16 mouse cellular contexts compared by ENCODE assay signal in genomic region chr2:61383744-61384295, GRCm38 (mm10).
"Had no signal": no experiment of that assay in that cellular context is flagged by ENCODE, and none has a peak within 500 bp of the region (broad histone marks: within the 10 kb centered on the region; RNA-seq: fewer than 3 reads in every experiment).

No protein-coding gene starts in this region.

- H3K36me3 ChIP-seq: midbrain, embryonic 13.5 days; midbrain, embryonic 15.5 days; neural tube, embryonic 12.5 days had no signal

- H3K4me1 ChIP-seq: midbrain, embryonic 15.5 days had no signal

- H3K27me3 ChIP-seq: midbrain, embryonic 13.5 days; midbrain, embryonic 15.5 days; neural tube, embryonic 12.5 days had no signal

- DNase-seq: lung, adult 18-20 months; lung, postnatal 4 days; retina, postnatal 1 day; right cerebral cortex, adult 18-20 months; right cerebral cortex, postnatal 25 days; right cerebral cortex, postnatal 4 days; spleen, adult 18-20 months; thymus, adult 18-20 months; thymus, postnatal 14 days; thymus, postnatal 36 days had no signal

- H3K4me3 ChIP-seq: megakaryocyte, embryonic 14.5 days; midbrain, embryonic 13.5 days; midbrain, embryonic 15.5 days; neural tube, embryonic 12.5 days had no signal

- H3K4me2 ChIP-seq: lung, embryonic 14.5 days; midbrain, embryonic 11.5 days; midbrain, embryonic 13.5 days; midbrain, embryonic 15.5 days; neural tube, embryonic 12.5 days had no signal

- H3K27ac ChIP-seq: midbrain, embryonic 13.5 days; midbrain, embryonic 15.5 days; neural tube, embryonic 12.5 days had no signal

- H3K9ac ChIP-seq: lung, embryonic 14.5 days; midbrain, embryonic 13.5 days; midbrain, embryonic 15.5 days; neural tube, embryonic 12.5 days had no signal

- H3K9me3 ChIP-seq: megakaryocyte, embryonic 14.5 days; midbrain, embryonic 13.5 days; midbrain, embryonic 15.5 days; neural tube, embryonic 12.5 days had no signal

- ATAC-seq: midbrain, embryonic 13.5 days; midbrain, embryonic 15.5 days had no signal
